8 mouse cellular contexts compared by ENCODE assay signal in the genomic region with DNA sequence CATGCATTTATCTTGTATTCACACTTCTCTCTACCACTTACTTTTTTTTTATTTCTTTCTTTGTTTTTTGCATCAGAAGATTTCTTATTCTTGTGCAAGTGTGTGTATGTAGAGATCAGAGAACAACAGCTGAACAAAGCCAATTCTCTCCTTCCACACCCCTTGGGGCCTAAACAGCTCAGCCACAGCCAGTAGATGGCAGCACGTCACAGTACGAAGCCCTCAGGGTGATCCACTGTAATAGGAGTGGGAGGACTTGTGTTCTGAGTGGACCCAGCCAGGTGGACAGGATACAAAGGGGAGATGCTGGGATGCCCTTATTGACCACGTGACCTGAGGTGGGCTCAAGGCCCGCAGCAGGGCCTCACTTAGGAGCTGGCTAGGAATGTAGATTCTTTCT. TPM values are rescaled to one million over a fixed set of nuclear protein-coding genes. Genes with fewer than 3 reads are reported as not detected.
A peak's percentile ranks its signal among the peaks of the same experiment; 100 is the strongest.
DNase-seq lines count a peak whose midpoint lies in the region; ATAC-seq and TF ChIP-seq lines count a peak whose summit lies in the region.

No protein-coding gene starts in this region.

- H3K27ac ChIP-seq in left cerebral cortex, adult 2 months = no peak overlapping the region

- peak; percentile 84 for TF ChIP-seq CTCF in left cerebral cortex, adult 2 months (IDR thresholded peaks at IDR 0.05)

- peak; percentile 76 for DNase-seq in layer of hippocampus, adult 11-12 months (ENCODE audit: low spot score)
- DNase-seq in layer of hippocampus, adult 9-10 months (ENCODE audit: low spot score) = no peak
- DNase-seq in gastrocnemius, postnatal 14 days = peak; percentile 75
- DNase-seq in induced T-regulatory cell, adult 2 months (ENCODE audit: low read depth) = peak; percentile 89
- DNase-seq in left cerebral cortex, adult 2 months (ENCODE audit: extremely low spot score in 1 of 2, low spot score in 2 of 2) = peak; percentile 55 to 70
- peak; percentile 70 to 82 for DNase-seq in spleen, adult 18-20 months

- intact Hi-C loops in gastrocnemius, postnatal 14 days (cut with DNase I; ENCODE audit: low total_unique reads) = loop anchor here (5.0 kb wide), 1 partner anchor 42 kb away; no protein-coding TSS in a partner anchor
- intact Hi-C loops in left cerebral cortex, adult 2 months (cut with DNase I) = loop anchor here (1.0 to 5.0 kb wide), 2 partner anchors 42 to 70 kb away; no protein-coding TSS in a partner anchor

- peak; percentile 90 for ATAC-seq in common myeloid progenitor, adult 5-6 weeks (replicated peaks; ENCODE audit: low read depth, poor library complexity, severe bottlenecking)
- ATAC-seq in megakaryocyte-erythroid progenitor cell, adult 5-6 weeks (replicated peaks; ENCODE audit: low FRiP score, low TSS enrichment, poor library complexity, severe bottlenecking) = peak; percentile 81

- no peak overlapping the region for H3K4me3 ChIP-seq in left cerebral cortex, adult 2 months

RNA-seq across cellular contexts. Expression of a gene that starts 5.3 kb away (rescaled TPM):
- total RNA-seq in common myeloid progenitor, adult 5-6 weeks (2017) = 9.4 and 10.9 TPM in 2 replicates
- total RNA-seq in gastrocnemius, postnatal 14 days (2021) = under 1 TPM; 0.47 to 0.60 TPM
- under 1 TPM in 1 of 2 experiments, not detected in 1; 0.11 TPM for total RNA-seq in left cerebral cortex, adult 2 months (2021)
- 19.4 and 24.3 TPM in 2 replicates for total RNA-seq in megakaryocyte-erythroid progenitor cell, adult 5-6 weeks (2014; fragmentation: Nextera tagmentation)
- total RNA-seq in megakaryocyte-erythroid progenitor cell, adult 5-6 weeks (2017) = 19.4 and 20.1 TPM in 2 replicates

RNA-seq across cellular contexts. Expression of a gene that starts 16.2 kb away (rescaled TPM):
- total RNA-seq in common myeloid progenitor, adult 5-6 weeks (2017) = 146 and 189 TPM in 2 replicates
- total RNA-seq in gastrocnemius, postnatal 14 days (2021) = 10 to 100 TPM; 44.3 to 59.3 TPM
- total RNA-seq in left cerebral cortex, adult 2 months (2021) = 10 to 100 TPM; 41.1 to 41.7 TPM
- total RNA-seq in megakaryocyte-erythroid progenitor cell, adult 5-6 weeks (2014; fragmentation: Nextera tagmentation) = 105 and 128 TPM in 2 replicates
- total RNA-seq in megakaryocyte-erythroid progenitor cell, adult 5-6 weeks (2017) = 145 and 204 TPM in 2 replicates

RNA-seq across cellular contexts. Expression of a gene that starts 30.7 kb away (rescaled TPM):
- total RNA-seq in common myeloid progenitor, adult 5-6 weeks (2017) = 70.8 and 71.5 TPM in 2 replicates
- 10 to 100 TPM; 20.6 to 27.8 TPM for total RNA-seq in gastrocnemius, postnatal 14 days (2021)
- 10 to 100 TPM; 34.9 to 37.9 TPM for total RNA-seq in left cerebral cortex, adult 2 months (2021)
- 45.6 and 64.2 TPM in 2 replicates for total RNA-seq in megakaryocyte-erythroid progenitor cell, adult 5-6 weeks (2014; fragmentation: Nextera tagmentation)
- total RNA-seq in megakaryocyte-erythroid progenitor cell, adult 5-6 weeks (2017) = 136 and 139 TPM in 2 replicates

RNA-seq across cellular contexts. Expression of a gene that starts 34.3 kb away (rescaled TPM):
- 292 and 303 TPM in 2 replicates for total RNA-seq in common myeloid progenitor, adult 5-6 weeks (2017)
- total RNA-seq in gastrocnemius, postnatal 14 days (2021) = 10 to 100 TPM; 30.9 to 33.0 TPM
- total RNA-seq in left cerebral cortex, adult 2 months (2021) = 10 to 100 TPM; 70.8 to 82.2 TPM
- total RNA-seq in megakaryocyte-erythroid progenitor cell, adult 5-6 weeks (2014; fragmentation: Nextera tagmentation) = 272 and 280 TPM in 2 replicates
- 322 and 402 TPM in 2 replicates for total RNA-seq in megakaryocyte-erythroid progenitor cell, adult 5-6 weeks (2017)

RNA-seq across cellular contexts. Expression of a gene that starts 56.4 kb away (rescaled TPM):
- 23.8 and 48.2 TPM in 2 replicates for total RNA-seq in common myeloid progenitor, adult 5-6 weeks (2017)
- 10 to 100 TPM; 47.2 to 56.6 TPM for total RNA-seq in gastrocnemius, postnatal 14 days (2021)
- total RNA-seq in left cerebral cortex, adult 2 months (2021) = 10 to 100 TPM; 33.4 to 34.1 TPM
- total RNA-seq in megakaryocyte-erythroid progenitor cell, adult 5-6 weeks (2014; fragmentation: Nextera tagmentation) = 69.7 and 72.9 TPM in 2 replicates
- 42.6 and 65.4 TPM in 2 replicates for total RNA-seq in megakaryocyte-erythroid progenitor cell, adult 5-6 weeks (2017)
